Mouse (Mus musculus): ENCODE data around the gene Gm10334. TPM values are rescaled to one million over a fixed set of nuclear protein-coding genes. Genes with fewer than 3 reads are reported as not detected.
"Not testable (repeated sequence)": the region's sequence is repeated elsewhere in the genome, so short reads cannot be mapped to it uniquely, and the experiment has no call there.

Gm10334 gene
- polyA plus RNA-seq (2015; fragmentation: Nextera tagmentation; extraction: Ambion mirVana) = not detected in 2 replicates

GRCm38 (mm10) chr6:41446045-41446444 is at the start of gene Gm10334:
Gene Gm10334 (minus strand): TSS chr6:41446145.
- not testable (repeated sequence) for H3K9me3 ChIP-seq; ATAC-seq (ENCODE audit: extremely low read depth, insufficient number of reproducible peaks, low FRiP score, low TSS enrichment); H3K4me1 ChIP-seq; H3K9ac ChIP-seq; H3K36me3 ChIP-seq; H3K4me3 ChIP-seq; H3K4me2 ChIP-seq; H3K27ac ChIP-seq (replicated peaks); H3K27me3 ChIP-seq (replicated peaks)

- not testable (repeated sequence) for ATAC-seq (ENCODE audit: extremely low read depth, insufficient number of reproducible peaks, low FRiP score, low TSS enrichment); H3K9me3 ChIP-seq
Observed at GRCm38 (mm10) chr6:41458632-41459031, 12.7 kb upstream of the Gm10334 start, which contains the start of gene Prss1. Gene Prss1 (plus strand): TSS chr6:41458932.

GRCm38 (mm10) chr6:41442261-41442660 is 3.7 kb downstream of the Gm10334 start:
- not testable (repeated sequence) for H3K9me3 ChIP-seq; ATAC-seq (ENCODE audit: extremely low read depth, insufficient number of reproducible peaks, low FRiP score, low TSS enrichment)
- 63% methylated on average over 2 of the region's 2 CpGs for WGBS

More at GRCm38 (mm10) chr6:41458632-41459031, 12.7 kb upstream of the Gm10334 start, which contains the start of gene Prss1:
- not testable (repeated sequence) for H3K4me3 ChIP-seq; H3K36me3 ChIP-seq; H3K27me3 ChIP-seq (replicated peaks); H3K27ac ChIP-seq (replicated peaks); H3K9ac ChIP-seq; H3K4me1 ChIP-seq; H3K4me2 ChIP-seq

More at GRCm38 (mm10) chr6:41442261-41442660, 3.7 kb downstream of the Gm10334 start:
- not testable (repeated sequence) for H3K4me1 ChIP-seq; H3K9ac ChIP-seq; H3K27me3 ChIP-seq (replicated peaks); H3K27ac ChIP-seq (replicated peaks); H3K4me2 ChIP-seq; H3K36me3 ChIP-seq; H3K4me3 ChIP-seq

Other genes with a start within 250 kb of the Gm10334 start
- not detected in 2 replicates for gene Try4, start 143.9 kb downstream of the Gm10334 start, polyA plus RNA-seq (2015; fragmentation: Nextera tagmentation; extraction: Ambion mirVana)
- gene Try5, start 129.3 kb downstream of the Gm10334 start, polyA plus RNA-seq (2015; fragmentation: Nextera tagmentation; extraction: Ambion mirVana) = not detected in 2 replicates
- gene Try10, start 92.0 kb downstream of the Gm10334 start, polyA plus RNA-seq (2015; fragmentation: Nextera tagmentation; extraction: Ambion mirVana) = not detected in 2 replicates
- not detected in 2 replicates for gene Prss3, start 68.5 kb downstream of the Gm10334 start, polyA plus RNA-seq (2015; fragmentation: Nextera tagmentation; extraction: Ambion mirVana)
- not detected in 2 replicates for gene Gm5771, start 53.8 kb downstream of the Gm10334 start, polyA plus RNA-seq (2015; fragmentation: Nextera tagmentation; extraction: Ambion mirVana)
- gene Prss1, start 12.8 kb upstream of the Gm10334 start, polyA plus RNA-seq (2015; fragmentation: Nextera tagmentation; extraction: Ambion mirVana) = not detected in 2 replicates
- not detected in 2 replicates for gene Prss2, start 75.6 kb upstream of the Gm10334 start, polyA plus RNA-seq (2015; fragmentation: Nextera tagmentation; extraction: Ambion mirVana)
- gene Ephb6, start 159.3 kb upstream of the Gm10334 start, polyA plus RNA-seq (2015; fragmentation: Nextera tagmentation; extraction: Ambion mirVana) = 3.5 and 5.3 TPM in 2 replicates
- gene Trpv6, start 190.3 kb upstream of the Gm10334 start, polyA plus RNA-seq (2015; fragmentation: Nextera tagmentation; extraction: Ambion mirVana) = 0.13 and 0.14 TPM in 2 replicates
- not detected in 2 replicates for gene Trpv5, start 234.6 kb upstream of the Gm10334 start, polyA plus RNA-seq (2015; fragmentation: Nextera tagmentation; extraction: Ambion mirVana)
- not detected in 2 replicates for gene Llcfc1, start 238.3 kb upstream of the Gm10334 start, polyA plus RNA-seq (2015; fragmentation: Nextera tagmentation; extraction: Ambion mirVana)